Mouse (Mus musculus) neural tube, embryonic 12.5 days (tissue): ENCODE measurements around the gene Drg2. TPM values are rescaled to one million over a fixed set of nuclear protein-coding genes. Genes with fewer than 3 reads are reported as not detected.

Source experiments
- ATAC-seq: fragments of 200-750 bp; cut with Nextera tagmentation; 2 replicates; pipeline ENCODE4 v1.8.0; 2017; ENCODE audit warnings: low read depth, mild to moderate bottlenecking, moderate TSS enrichment, moderate library complexity; ENCODE audit not compliant: low FRiP score
- H3K27ac ChIP-seq: fragments of 300-500 bp; sonication (generic); 2 replicates; pipeline ENCODE4 v1.5.1; 2016
- H3K27me3 ChIP-seq: fragments of 300-500 bp; sonication (generic); replicated peaks from 2 replicates; pipeline ENCODE4 v1.6.1; 2016; ENCODE audit warnings: mild to moderate bottlenecking
- H3K36me3 ChIP-seq: fragments of 300-500 bp; sonication (generic); 2 replicates; pipeline ENCODE4 v1.6.1; 2016; ENCODE audit warnings: mild to moderate bottlenecking
- H3K4me1 ChIP-seq: fragments of 300-500 bp; sonication (generic); 2 replicates; pipeline ENCODE4 v1.6.1; 2016
- H3K4me2 ChIP-seq: fragments of 300-500 bp; sonication (generic); replicated peaks from 2 replicates; pipeline ENCODE4 v1.6.1; 2016; ENCODE audit warnings: mild to moderate bottlenecking
- H3K4me3 ChIP-seq: fragments of 300-500 bp; sonication (generic); 2 replicates; pipeline ENCODE4 v1.5.1; 2016
- H3K9ac ChIP-seq: fragments of 300-500 bp; sonication (generic); 2 replicates; pipeline ENCODE4 v1.6.1; 2016; ENCODE audit warnings: mild to moderate bottlenecking
- H3K9me3 ChIP-seq: fragments of 300-500 bp; sonication (generic); 2 replicates; pipeline ENCODE4 v1.6.1; 2016; ENCODE audit warnings: mild to moderate bottlenecking
- WGBS: fragments of 180-500 bp; shearing (Covaris S2); methylation state at CpG from one replicate; pipeline ENCODE4 v1.1.7; 2016; 5-methylcytosine and 5-hydroxymethylcytosine counted together
- polyA plus RNA-seq: library from polyadenylated mRNA; unstranded; fragments of >200 nt; fragmentation: Nextera tagmentation; extraction: Ambion mirVana; gene quantifications from 2 replicates; pipeline ENCODE4 v1.2.1, GENCODE M21; 2016

Gene Drg2
- polyA plus RNA-seq, 1 experiment from 2014 or later, result 103 TPM

GRCm38 (mm10) chr11:60474534-60474933 lies 20.1 kb downstream of the Drg2 start:
- ATAC-seq, result no peak
- Histone ChIP-seq H3K4me1 (0 out of 2 replicates have a peak, but pooled peaks cover 4% of the 10 kb centered on the region), H3K4me3 (no peak overlapping the region), H3K4me2 (no peak overlapping the region), H3K27ac (no peak overlapping the region), H3K9me3 (no peaks in the 10 kb centered on the region), H3K9ac (no peak overlapping the region), H3K27me3 (no peaks in the 10 kb centered on the region), H3K36me3 (peaks cover 13% of the 10 kb centered on the region; the same call in 1 of the 2 replicates)
- 83% methylated on average over 5 of the region's 5 CpGs for WGBS

- H3K9ac ChIP-seq, result no peak overlapping the region
- H3K4me2 ChIP-seq, result no peak overlapping the region
- WGBS, result 87% methylated on average over 5 of the region's 5 CpGs
Observed at GRCm38 (mm10) chr11:60475668-60476362, 21.4 kb downstream of the Drg2 start.

GRCm38 (mm10) chr11:60478121-60478520 lies 23.7 kb downstream of the Drg2 start:
- ATAC-seq, result no peak
- Histone ChIP-seq H3K36me3 (no peaks in the 10 kb centered on the region), H3K27me3 (no peaks in the 10 kb centered on the region), H3K9ac (no peak overlapping the region), H3K4me2 (peak overlapping the region; percentile 20), H3K9me3 (no peaks in the 10 kb centered on the region), H3K27ac (no peak overlapping the region), H3K4me3 (no peak overlapping the region), H3K4me1 (0 out of 2 replicates have a peak, but pooled peaks cover 4% of the 10 kb centered on the region)
- 40% methylated on average over 17 of the region's 17 CpGs for WGBS

More at GRCm38 (mm10) chr11:60475668-60476362, 21.4 kb downstream of the Drg2 start:
- Histone ChIP-seq H3K4me3 (no peak overlapping the region), H3K4me1 (0 out of 2 replicates have a peak, but pooled peaks cover 4% of the 10 kb centered on the region), H3K36me3 (no peaks in the 10 kb centered on the region), H3K27ac (no peak overlapping the region), H3K27me3 (no peaks in the 10 kb centered on the region), H3K9me3 (no peaks in the 10 kb centered on the region)
- no peak for ATAC-seq

- WGBS, result 70% methylated on average over 3 of the region's 3 CpGs
- H3K36me3 ChIP-seq, result no peaks in the 10 kb centered on the region
- no peak overlapping the region for H3K4me2 ChIP-seq
Observed at GRCm38 (mm10) chr11:60486267-60486666, 31.9 kb downstream of the Drg2 start.

GRCm38 (mm10) chr11:60492726-60493125 lies 38.3 kb downstream of the Drg2 start:
- no peaks in the 10 kb centered on the region for H3K9me3 ChIP-seq
- no peak overlapping the region for H3K27ac ChIP-seq
- H3K36me3 ChIP-seq, result no peaks in the 10 kb centered on the region
- H3K4me3 ChIP-seq, result no peak overlapping the region
- 89% methylated on average over 5 of the region's 5 CpGs for WGBS
- H3K4me1 ChIP-seq, result no peaks in the 10 kb centered on the region
- H3K9ac ChIP-seq, result no peak overlapping the region
- no peaks in the 10 kb centered on the region for H3K27me3 ChIP-seq
- no peak overlapping the region for H3K4me2 ChIP-seq
- no peak for ATAC-seq

More at GRCm38 (mm10) chr11:60486267-60486666, 31.9 kb downstream of the Drg2 start:
- Histone ChIP-seq H3K9me3 (no peaks in the 10 kb centered on the region), H3K9ac (no peak overlapping the region), H3K27ac (no peak overlapping the region), H3K4me3 (no peak overlapping the region), H3K4me1 (no peaks in the 10 kb centered on the region), H3K27me3 (no peaks in the 10 kb centered on the region)
- ATAC-seq, result no peak

GRCm38 (mm10) chr11:60495692-60496091 lies 41.3 kb downstream of the Drg2 start:
- no peak for ATAC-seq

GRCm38 (mm10) chr11:60507281-60507680 lies 52.9 kb downstream of the Drg2 start:
- Histone ChIP-seq H3K27ac (no peak overlapping the region), H3K4me3 (no peak overlapping the region), H3K4me1 (peaks cover 12% of the 10 kb centered on the region; the same call in 1 of the 2 replicates), H3K36me3 (no peaks in the 10 kb centered on the region), H3K4me2 (no peak overlapping the region), H3K9ac (no peak overlapping the region), H3K27me3 (peaks cover 38% of the 10 kb centered on the region), H3K9me3 (no peaks in the 10 kb centered on the region)
- 83% methylated on average over 13 of the region's 13 CpGs for WGBS
- no peak for ATAC-seq

More at GRCm38 (mm10) chr11:60495692-60496091, 41.3 kb downstream of the Drg2 start:
- Histone ChIP-seq H3K27me3 (no peaks in the 10 kb centered on the region), H3K27ac (no peak overlapping the region), H3K9me3 (no peaks in the 10 kb centered on the region), H3K9ac (no peak overlapping the region), H3K4me2 (no peak overlapping the region), H3K4me1 (no peaks in the 10 kb centered on the region), H3K36me3 (no peaks in the 10 kb centered on the region), H3K4me3 (no peak overlapping the region)
- WGBS, result 74% methylated on average over 2 of the region's 2 CpGs

GRCm38 (mm10) chr11:60508950-60509349 lies 54.6 kb downstream of the Drg2 start:
- no peaks in the 10 kb centered on the region for H3K36me3 ChIP-seq
- 0 out of 2 replicates have a peak overlapping the region, but pooled peaks have one; percentile 50 for H3K9ac ChIP-seq
- ATAC-seq, result no peak
- no peaks in the 10 kb centered on the region for H3K9me3 ChIP-seq
- H3K4me1 ChIP-seq, result peaks cover 12% of the 10 kb centered on the region; the same call in 1 of the 2 replicates
- WGBS, result 4% methylated on average over 11 of the region's 11 CpGs
- peaks cover 38% of the 10 kb centered on the region for H3K27me3 ChIP-seq
- H3K4me3 ChIP-seq, result peak overlapping the region; percentile 27; the same call in 1 of the 2 replicates
- H3K27ac ChIP-seq, result no peak overlapping the region
- peak overlapping the region; percentile 68 for H3K4me2 ChIP-seq

GRCm38 (mm10) chr11:60509500-60509899 lies 55.1 kb downstream of the Drg2 start:
- Histone ChIP-seq H3K9me3 (no peaks in the 10 kb centered on the region), H3K4me2 (peak overlapping the region; percentile 68), H3K4me3 (peak overlapping the region; percentile 27), H3K36me3 (no peaks in the 10 kb centered on the region), H3K4me1 (peaks cover 12% of the 10 kb centered on the region; the same call in 1 of the 2 replicates), H3K27me3 (peaks cover 38% of the 10 kb centered on the region), H3K9ac (peak overlapping the region; percentile 50), H3K27ac (no peak overlapping the region)
- no peak for ATAC-seq
- under 1% methylated on average over 25 of the region's 25 CpGs for WGBS

GRCm38 (mm10) chr11:60511893-60512292 lies 57.5 kb downstream of the Drg2 start:
- ATAC-seq, result no peak

GRCm38 (mm10) chr11:60512520-60512919 lies 58.1 kb downstream of the Drg2 start:
- Histone ChIP-seq H3K27ac (no peak overlapping the region), H3K36me3 (no peaks in the 10 kb centered on the region), H3K27me3 (peaks cover 35% of the 10 kb centered on the region), H3K4me3 (no peak overlapping the region), H3K9me3 (no peaks in the 10 kb centered on the region), H3K9ac (no peak overlapping the region), H3K4me2 (no peak overlapping the region), H3K4me1 (peaks cover 12% of the 10 kb centered on the region; the same call in 1 of the 2 replicates)
- WGBS, result 81% methylated on average over 2 of the region's 2 CpGs
- ATAC-seq, result no peak

More at GRCm38 (mm10) chr11:60511893-60512292, 57.5 kb downstream of the Drg2 start:
- Histone ChIP-seq H3K4me1 (peaks cover 12% of the 10 kb centered on the region; the same call in 1 of the 2 replicates), H3K27me3 (peaks cover 38% of the 10 kb centered on the region), H3K36me3 (no peaks in the 10 kb centered on the region), H3K9me3 (no peaks in the 10 kb centered on the region), H3K27ac (no peak overlapping the region), H3K4me3 (no peak overlapping the region), H3K4me2 (no peak overlapping the region), H3K9ac (no peak overlapping the region)
- 67% methylated on average over 1 of the region's 1 CpGs for WGBS

- H3K4me2 ChIP-seq, result no peak overlapping the region
- no peaks in the 10 kb centered on the region for H3K36me3 ChIP-seq
- WGBS, result 69% methylated on average over 2 of the region's 2 CpGs
- H3K27ac ChIP-seq, result no peak overlapping the region
- peaks cover 14% of the 10 kb centered on the region for H3K27me3 ChIP-seq
- H3K4me1 ChIP-seq, result no peaks in the 10 kb centered on the region
- no peak overlapping the region for H3K4me3 ChIP-seq
- H3K9ac ChIP-seq, result no peak overlapping the region
- H3K9me3 ChIP-seq, result no peaks in the 10 kb centered on the region
- no peak for ATAC-seq
Observed at GRCm38 (mm10) chr11:60514941-60515340, 60.5 kb downstream of the Drg2 start.
